Mouse (Mus musculus) midbrain, embryonic 11.5 days (tissue): ENCODE measurements at regions not wholly inside any gene's neighbourhood (a gene's known extent, or its start where the extent isn't known, plus 50 kb on each side); places are given as distances from the start of the nearest gene placed in this dataset.

Experiments
- ATAC-seq: fragments of 200-750 bp; cut with Nextera tagmentation; 2 replicates; pipeline ENCODE4 v1.8.0; 2017; ENCODE audit warnings: moderate TSS enrichment, moderate library complexity; ENCODE audit not compliant: low FRiP score
- DNase-seq: peaks from one replicate; pipeline ENCODE4 v3.0.0; 2015; ENCODE audit warnings: low spot score; ENCODE audit errors: missing footprints
- H3K27ac ChIP-seq: fragments of 300-500 bp; sonication (generic); 2 replicates; pipeline ENCODE4 v1.5.1; 2014; ENCODE audit warnings: low read depth, low read length
- H3K27me3 ChIP-seq: fragments of 300-500 bp; sonication (generic); 2 replicates; pipeline ENCODE4 v1.6.1; 2014; ENCODE audit warnings: mild to moderate bottlenecking, low read length, moderate library complexity, mixed read lengths; ENCODE audit not compliant: control insufficient read depth, insufficient read depth
- H3K36me3 ChIP-seq: fragments of 300-500 bp; sonication (generic); 2 replicates; pipeline ENCODE4 v1.6.1; 2014; ENCODE audit warnings: mild to moderate bottlenecking, low read length, moderate library complexity, mixed read lengths; ENCODE audit not compliant: control insufficient read depth, insufficient read depth
- H3K4me1 ChIP-seq: fragments of 300-500 bp; sonication (generic); 2 replicates; pipeline ENCODE4 v1.6.1; 2014; ENCODE audit warnings: low read length; ENCODE audit not compliant: control insufficient read depth, insufficient read depth
- H3K4me2 ChIP-seq: fragments of 300-500 bp; sonication (generic); 2 replicates; pipeline ENCODE4 v1.6.1; 2014; ENCODE audit warnings: mild to moderate bottlenecking, moderate library complexity
- H3K4me3 ChIP-seq: fragments of 300-500 bp; sonication (generic); 2 replicates; pipeline ENCODE4 v1.5.1; 2014; ENCODE audit warnings: low read depth, low read length
- H3K9ac ChIP-seq: fragments of 300-500 bp; sonication (generic); 2 replicates; pipeline ENCODE4 v1.6.1; 2014; ENCODE audit warnings: low read length
- H3K9me3 ChIP-seq: fragments of 300-500 bp; sonication (generic); 2 replicates; pipeline ENCODE4 v1.6.1; 2016; ENCODE audit warnings: low read length; ENCODE audit not compliant: control insufficient read depth
- WGBS: fragments of 180-500 bp; shearing (Covaris S2); extraction: QIAGEN DNeasy Blood & Tissue Kit; methylation state at CpG from one replicate; pipeline ENCODE4 v1.1.7; 2014; 5-methylcytosine and 5-hydroxymethylcytosine counted together

DNA sequence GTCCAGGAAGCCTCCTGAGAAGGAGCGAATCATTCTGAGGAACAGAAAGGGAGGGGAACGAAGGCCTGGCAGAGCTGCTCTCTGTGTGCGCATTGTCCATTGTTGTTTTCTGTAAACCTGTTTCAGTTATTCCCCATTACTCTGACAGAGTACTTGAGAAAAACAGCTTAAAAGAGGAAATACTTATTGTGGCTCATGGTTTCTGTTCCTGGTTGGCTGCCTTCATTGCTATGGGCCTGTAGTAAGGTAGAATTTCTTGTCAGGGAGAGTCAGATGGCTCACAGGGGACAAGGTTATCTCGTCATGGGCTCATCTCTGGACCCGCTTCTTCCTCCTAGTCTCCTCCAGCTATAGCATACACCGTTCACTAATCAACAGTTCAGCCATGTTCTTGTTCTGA lies 2112.9 kb downstream of the 4930444P10Rik start:
- no peaks in the 10 kb centered on the region for H3K4me1 ChIP-seq
- H3K36me3 ChIP-seq: no peaks in the 10 kb centered on the region
- no peaks in the 10 kb centered on the region for H3K9me3 ChIP-seq
- H3K27ac ChIP-seq: no peak overlapping the region
- H3K27me3 ChIP-seq: no peaks in the 10 kb centered on the region
- ATAC-seq: no peak
- H3K9ac ChIP-seq: no peak overlapping the region
- no peak overlapping the region for H3K4me2 ChIP-seq
- no peak for DNase-seq
- 88% methylated on average over 6 of the region's 6 CpGs for WGBS
- no peak overlapping the region for H3K4me3 ChIP-seq

GRCm38 (mm10) chr1:13978640-13979039 lies 2114.5 kb downstream of the 4930444P10Rik start:
- no peaks in the 10 kb centered on the region for H3K36me3 ChIP-seq
- H3K27ac ChIP-seq: no peak overlapping the region
- no peak overlapping the region for H3K4me2 ChIP-seq
- H3K27me3 ChIP-seq: no peaks in the 10 kb centered on the region
- no peaks in the 10 kb centered on the region for H3K4me1 ChIP-seq
- DNase-seq (no peak), ATAC-seq (no peak)
- H3K4me3 ChIP-seq: no peak overlapping the region
- no peaks in the 10 kb centered on the region for H3K9me3 ChIP-seq
- WGBS: 89% methylated on average over 3 of the region's 3 CpGs
- no peak overlapping the region for H3K9ac ChIP-seq

DNA sequence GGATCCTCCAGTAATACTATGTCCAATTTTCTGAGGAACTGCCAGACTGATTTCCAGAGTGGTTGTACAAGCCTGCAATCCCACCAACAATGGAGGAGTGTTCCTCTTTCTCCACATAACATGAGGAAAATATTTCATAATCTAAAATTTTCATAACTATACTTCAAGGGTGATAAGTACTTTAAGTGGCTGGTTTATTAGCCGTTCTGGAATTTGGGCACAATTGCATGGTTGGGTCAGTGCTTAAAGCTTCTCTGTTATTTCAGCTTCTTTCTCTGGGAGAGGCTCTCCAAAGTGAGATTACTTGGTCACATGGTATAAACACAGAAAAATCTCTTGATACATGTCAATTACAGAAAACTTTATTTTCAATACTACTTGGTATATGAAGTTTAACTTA lies 2115.9 kb downstream of the 4930444P10Rik start:
- H3K4me3 ChIP-seq: no peak overlapping the region
- no peak overlapping the region for H3K9ac ChIP-seq
- no peaks in the 10 kb centered on the region for H3K36me3 ChIP-seq
- no peak overlapping the region for H3K27ac ChIP-seq
- no peaks in the 10 kb centered on the region for H3K27me3 ChIP-seq
- no peak for DNase-seq
- ATAC-seq: no peak
- WGBS: 85% methylated on average over 1 of the region's 1 CpGs
- H3K4me1 ChIP-seq: no peaks in the 10 kb centered on the region
- no peak overlapping the region for H3K4me2 ChIP-seq
- H3K9me3 ChIP-seq: no peaks in the 10 kb centered on the region

DNA sequence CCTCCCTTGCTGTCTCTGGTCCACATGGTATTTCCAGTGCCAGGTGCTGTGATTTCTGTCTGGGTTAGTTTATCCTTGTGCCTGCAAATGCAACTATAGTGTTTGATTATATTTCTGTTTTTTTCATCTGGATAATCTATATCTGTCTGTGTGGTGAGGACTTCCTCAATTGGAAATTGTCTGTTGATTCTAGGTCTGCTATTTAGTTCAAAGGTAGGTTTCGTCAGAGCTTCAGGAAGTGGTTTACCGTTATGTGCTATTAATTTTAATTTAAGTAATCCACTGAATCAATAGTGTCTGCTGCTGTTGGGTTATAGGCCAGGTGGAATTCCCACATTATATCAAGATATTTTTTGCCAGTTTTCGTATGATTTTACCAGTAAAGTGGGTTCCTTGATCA lies 2143.9 kb downstream of the 4930444P10Rik start:
- DNase-seq (no peak), ATAC-seq (no peak)
- Histone ChIP-seq H3K4me2 (no peak overlapping the region), H3K4me3 (no peak overlapping the region), H3K27ac (no peak overlapping the region), H3K9ac (no peak overlapping the region), H3K4me1 (no peaks in the 10 kb centered on the region), H3K36me3 (no peaks in the 10 kb centered on the region), H3K9me3 (no peaks in the 10 kb centered on the region), H3K27me3 (no peaks in the 10 kb centered on the region)
- WGBS: 90% methylated on average over 3 of the region's 3 CpGs

DNA sequence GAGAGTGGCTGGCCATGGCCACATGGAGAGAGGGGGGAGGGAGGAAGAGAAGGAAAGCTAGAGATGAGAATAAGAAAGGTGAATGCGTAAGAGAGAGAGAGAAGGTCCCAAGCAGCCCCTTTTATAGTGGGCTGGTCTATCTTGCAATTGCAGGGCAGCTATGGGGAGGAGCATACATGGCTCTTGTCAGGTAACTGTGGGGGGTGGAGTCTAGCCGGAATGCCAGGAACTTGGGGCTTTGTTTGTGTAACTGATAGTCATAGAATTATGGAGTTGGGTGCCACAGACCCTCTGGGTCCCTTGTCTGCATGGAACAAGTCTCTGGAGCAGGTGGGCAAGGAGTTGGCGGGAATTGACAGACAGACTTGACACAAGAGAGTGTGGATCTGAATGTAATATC lies 2151.8 kb downstream of the 4930444P10Rik start:
- Histone ChIP-seq H3K9ac (no peak overlapping the region), H3K27me3 (no peaks in the 10 kb centered on the region), H3K36me3 (no peaks in the 10 kb centered on the region), H3K4me2 (no peak overlapping the region), H3K4me1 (no peaks in the 10 kb centered on the region), H3K9me3 (no peaks in the 10 kb centered on the region), H3K4me3 (no peak overlapping the region), H3K27ac (no peak overlapping the region)
- 91% methylated on average over 3 of the region's 3 CpGs for WGBS
- DNase-seq: no peak
- no peak for ATAC-seq

- Histone ChIP-seq H3K4me3 (no peak overlapping the region), H3K4me1 (no peaks in the 10 kb centered on the region), H3K36me3 (no peaks in the 10 kb centered on the region), H3K27ac (no peak overlapping the region), H3K27me3 (no peaks in the 10 kb centered on the region), H3K9me3 (no peaks in the 10 kb centered on the region), H3K4me2 (no peak overlapping the region), H3K9ac (no peak overlapping the region)
- DNase-seq: no peak
- no peak for ATAC-seq
Observed at GRCm38 (mm10) chr1:13938344-13938743, 2154.8 kb downstream of the 4930444P10Rik start.

- WGBS: 70% methylated on average over 4 of the region's 4 CpGs
- H3K27me3 ChIP-seq: no peaks in the 10 kb centered on the region
- H3K9me3 ChIP-seq: no peaks in the 10 kb centered on the region
- no peak overlapping the region for H3K4me3 ChIP-seq
- H3K9ac ChIP-seq: no peak overlapping the region
- H3K4me2 ChIP-seq: no peak overlapping the region
- H3K27ac ChIP-seq: no peak overlapping the region
- no peaks in the 10 kb centered on the region for H3K36me3 ChIP-seq
- no peak for ATAC-seq
- no peaks in the 10 kb centered on the region for H3K4me1 ChIP-seq
- no peak for DNase-seq
Observed at GRCm38 (mm10) chr1:13935938-13936491, 2157.1 kb downstream of the 4930444P10Rik start.

DNA sequence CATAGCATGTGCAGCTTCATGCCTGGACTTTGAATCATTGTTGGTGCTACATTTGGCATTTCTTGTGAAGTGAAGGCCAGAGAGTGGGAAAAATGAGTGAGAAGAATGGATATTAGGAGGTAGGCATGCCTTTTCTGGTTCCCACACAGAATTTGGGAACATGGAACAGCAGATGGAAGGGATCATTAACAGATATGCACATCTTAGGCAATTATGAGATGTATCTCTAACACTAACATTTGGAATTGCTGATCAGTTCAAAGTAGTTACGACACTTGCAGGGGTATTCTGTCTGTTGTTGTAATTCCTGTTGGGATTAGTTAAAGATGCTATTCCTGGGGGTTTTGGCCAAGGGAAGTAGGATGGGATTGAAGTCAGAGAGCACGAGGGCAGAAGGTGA lies 2164.4 kb downstream of the 4930444P10Rik start:
- ATAC-seq: no peak
- WGBS: 85% methylated on average over 2 of the region's 2 CpGs
- no peak overlapping the region for H3K9ac ChIP-seq

DNA sequence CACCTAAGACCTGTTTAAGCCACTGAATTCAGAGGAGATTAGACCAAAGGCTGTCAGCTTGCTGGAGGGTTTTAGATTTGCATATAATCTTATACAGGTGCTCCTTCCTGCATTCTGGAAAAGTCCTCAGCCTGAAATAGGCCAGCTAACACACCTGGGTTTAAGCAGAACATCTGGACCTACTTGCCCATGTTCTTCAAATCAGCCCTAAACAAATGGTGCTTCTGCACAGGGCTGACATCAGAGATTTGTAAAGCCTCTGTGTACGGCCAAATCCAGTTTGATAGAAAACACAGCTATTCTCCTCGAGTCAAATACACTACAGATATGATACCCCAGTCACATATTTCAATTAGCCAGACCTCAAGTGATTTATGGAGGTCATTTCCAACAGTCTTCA lies 2165.2 kb downstream of the 4930444P10Rik start:
- Histone ChIP-seq H3K9ac (no peak overlapping the region), H3K4me2 (no peak overlapping the region), H3K36me3 (no peaks in the 10 kb centered on the region), H3K4me3 (no peak overlapping the region), H3K27ac (no peak overlapping the region), H3K4me1 (no peaks in the 10 kb centered on the region), H3K9me3 (no peaks in the 10 kb centered on the region), H3K27me3 (no peaks in the 10 kb centered on the region)
- ATAC-seq: no peak
- DNase-seq: no peak
- 65% methylated on average over 2 of the region's 2 CpGs for WGBS

More for the DNA sequence above, 2164.4 kb downstream of the 4930444P10Rik start:
- Histone ChIP-seq H3K27ac (no peak overlapping the region), H3K27me3 (no peaks in the 10 kb centered on the region), H3K9me3 (no peaks in the 10 kb centered on the region), H3K4me2 (no peak overlapping the region), H3K36me3 (no peaks in the 10 kb centered on the region), H3K4me3 (no peak overlapping the region), H3K4me1 (no peaks in the 10 kb centered on the region)
- no peak for DNase-seq

DNA sequence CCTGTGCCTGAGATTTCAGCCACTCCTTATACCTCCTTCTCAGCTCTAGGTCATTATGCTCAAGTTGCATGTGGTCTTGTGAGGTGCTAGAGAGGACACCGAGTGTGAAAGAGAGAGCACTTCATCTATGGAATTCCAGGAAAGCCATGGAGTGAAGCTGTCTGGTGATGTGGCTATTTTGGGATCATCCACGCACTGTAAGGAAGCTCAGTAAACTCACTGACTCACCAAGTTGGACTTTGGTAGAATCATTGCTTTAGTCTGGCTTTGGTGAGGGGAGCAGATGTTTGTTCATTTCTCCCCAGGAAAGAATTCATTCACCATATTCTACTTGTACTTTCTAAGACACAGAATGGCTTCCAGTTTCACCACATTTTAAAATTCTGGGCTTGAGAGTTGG lies 2167.1 kb downstream of the 4930444P10Rik start:
- WGBS: 89% methylated on average over 2 of the region's 2 CpGs
- ATAC-seq: no peak
- Histone ChIP-seq H3K36me3 (no peaks in the 10 kb centered on the region), H3K4me1 (no peaks in the 10 kb centered on the region), H3K4me3 (no peak overlapping the region), H3K4me2 (no peak overlapping the region), H3K9me3 (no peaks in the 10 kb centered on the region), H3K27me3 (no peaks in the 10 kb centered on the region), H3K9ac (no peak overlapping the region), H3K27ac (no peak overlapping the region)
- no peak for DNase-seq
